Mouse (Mus musculus): ENCODE measurements around the gene Ephb2.

Gene Ephb2

DNA sequence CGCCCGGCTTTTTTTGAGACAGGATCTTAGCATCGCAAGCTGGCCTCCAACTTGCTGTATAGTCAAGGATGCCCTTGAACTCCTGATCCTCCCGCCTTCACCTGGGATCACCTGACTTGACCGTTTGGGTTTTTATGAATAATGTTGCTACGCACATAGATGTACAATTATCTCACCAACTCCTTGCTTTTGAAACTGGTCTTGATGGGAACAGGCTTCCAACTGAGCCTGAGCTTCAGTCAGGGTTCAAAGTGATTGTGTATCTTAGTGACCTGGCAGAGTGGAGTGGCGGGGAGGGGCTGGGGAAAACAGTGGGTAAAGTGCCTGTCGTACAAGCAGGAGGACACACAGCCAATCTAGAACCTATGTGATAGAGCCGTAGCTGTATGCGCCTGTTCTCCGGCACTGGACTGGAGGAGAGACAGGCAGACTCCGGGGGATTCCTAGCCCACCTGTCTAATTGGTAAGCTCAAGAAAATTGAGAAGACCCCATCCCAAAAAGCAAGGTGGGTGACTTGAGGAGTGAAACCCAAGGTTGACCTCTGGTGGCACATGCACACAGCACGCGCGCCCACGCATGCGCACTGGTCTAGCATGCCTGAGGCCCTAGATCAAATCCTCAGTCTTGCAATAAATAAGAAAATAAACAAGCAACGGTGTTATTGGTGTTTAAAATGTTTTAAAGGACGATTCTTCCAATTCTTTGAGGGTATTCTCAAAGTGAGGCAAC, 229.9 kb downstream of the Ephb2 start:
- peak; percentile 86 for DNase-seq (ENCODE audit: low read depth, low spot score)

DNA sequence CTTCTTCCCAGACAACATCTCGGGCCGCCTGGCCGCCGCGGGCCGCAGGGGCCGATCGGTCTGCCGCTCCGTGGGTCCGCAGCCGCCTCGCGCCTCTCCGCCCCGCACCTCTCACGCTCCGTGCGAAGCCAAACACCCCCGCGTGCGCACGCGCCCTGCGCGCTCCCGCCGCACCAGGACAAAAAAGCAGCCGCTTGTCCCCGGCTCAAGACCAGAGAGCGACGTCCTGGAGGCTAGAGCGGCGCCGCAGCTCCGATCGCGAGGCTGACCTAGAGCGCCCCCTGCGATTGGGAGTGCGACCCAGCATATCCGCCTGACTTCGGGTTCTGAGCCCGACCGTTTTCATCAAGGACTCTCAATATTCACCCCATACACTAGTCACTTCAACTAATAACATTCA, 233.2 kb downstream of the Ephb2 start, which contains the start of gene Kdm1a:
Gene Kdm1a, minus strand, starts transcription at position 156 of the 400 bp plus-strand sequence.
- peak; percentile 96 for DNase-seq (ENCODE audit: low read depth, low spot score)

DNA sequence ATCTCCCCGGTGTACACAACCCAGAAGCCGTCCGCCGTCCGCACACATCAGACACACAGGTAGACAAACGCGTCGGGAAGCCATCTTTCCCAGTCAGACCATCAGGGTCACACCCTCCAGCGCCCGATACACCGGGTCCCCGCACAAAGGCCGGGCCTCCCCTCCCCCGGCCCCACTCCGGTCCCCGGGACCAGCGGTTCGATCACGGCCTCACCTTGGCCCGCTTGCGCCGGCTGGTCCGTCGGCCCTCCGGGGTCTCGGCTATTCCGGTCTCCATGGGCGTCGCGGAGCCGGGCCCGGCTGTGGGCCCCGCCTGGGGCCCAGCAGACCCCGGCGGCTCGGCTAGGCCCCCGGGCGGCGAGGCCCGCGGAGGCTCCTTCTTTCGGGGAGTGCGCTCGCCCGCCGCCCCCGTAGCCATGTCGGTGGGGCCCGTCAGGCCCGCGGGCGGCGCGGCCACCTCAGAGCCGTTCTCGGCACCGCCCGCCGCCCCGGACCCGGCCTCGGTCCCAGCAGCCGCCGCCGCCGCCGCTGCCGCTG, 233.7 kb downstream of the Ephb2 start:
- peak; percentile 82 for DNase-seq (ENCODE audit: low read depth, low spot score)

DNA sequence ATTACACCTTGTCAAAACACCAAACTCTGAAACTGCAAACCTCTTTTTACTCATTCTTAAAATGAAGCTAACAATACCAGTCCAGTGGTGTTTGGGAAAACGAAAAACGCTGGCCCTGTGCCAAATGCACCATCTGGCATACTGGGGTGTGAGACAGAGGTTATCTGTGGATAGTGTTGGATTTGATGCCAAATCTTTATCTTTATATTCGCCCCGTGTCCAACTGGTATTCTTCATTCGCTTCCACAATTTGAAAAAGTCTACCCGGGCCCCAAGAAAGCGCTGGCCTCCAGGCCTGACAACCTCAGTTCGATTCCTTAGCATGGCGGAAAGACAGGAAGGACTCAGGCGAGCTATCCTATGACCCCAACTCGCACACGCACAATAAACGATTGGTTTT, 234.3 kb downstream of the Ephb2 start:
- DNase-seq (ENCODE audit: low read depth, low spot score), result no peak

DNA sequence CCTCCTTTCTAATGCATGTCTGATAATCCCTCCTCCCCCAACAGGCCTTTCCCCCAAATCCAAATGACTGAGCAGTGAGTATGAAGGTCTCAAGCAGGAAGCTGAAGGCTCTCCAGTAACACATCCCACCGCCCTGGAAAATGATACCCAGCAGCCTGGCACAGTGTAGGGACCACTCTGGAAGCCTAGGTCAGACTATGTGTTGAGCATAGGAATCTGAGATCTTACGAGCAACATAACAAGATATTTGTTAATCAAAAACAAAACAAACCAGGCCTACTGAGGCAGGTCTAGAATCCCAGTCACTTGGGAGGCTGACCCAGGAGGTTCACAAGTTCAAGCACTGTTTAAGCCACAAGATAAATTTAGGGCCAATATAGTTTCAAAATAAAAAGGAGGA, 235.3 kb downstream of the Ephb2 start:
- DNase-seq (ENCODE audit: low read depth, low spot score), result no peak

DNA sequence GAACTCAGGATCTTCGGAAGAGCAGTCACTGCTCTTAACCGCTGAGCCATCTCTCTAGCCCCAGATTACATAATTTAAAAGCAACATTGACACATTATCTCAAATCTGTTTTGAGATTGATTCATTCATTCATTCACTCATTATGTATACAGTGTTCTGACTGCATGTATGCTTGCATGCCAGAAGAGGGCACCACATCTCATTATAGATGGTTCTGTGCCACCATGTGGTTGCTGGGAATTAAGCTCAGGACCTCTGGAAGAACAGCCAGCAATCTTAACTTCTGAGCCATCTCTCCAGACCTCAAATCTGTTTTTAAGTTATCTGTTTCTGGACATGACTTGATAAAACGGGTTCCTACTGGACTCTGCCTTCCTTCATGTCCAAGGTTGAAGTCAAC, 235.9 kb downstream of the Ephb2 start:
- DNase-seq (ENCODE audit: low read depth, low spot score), result peak; percentile 83

DNA sequence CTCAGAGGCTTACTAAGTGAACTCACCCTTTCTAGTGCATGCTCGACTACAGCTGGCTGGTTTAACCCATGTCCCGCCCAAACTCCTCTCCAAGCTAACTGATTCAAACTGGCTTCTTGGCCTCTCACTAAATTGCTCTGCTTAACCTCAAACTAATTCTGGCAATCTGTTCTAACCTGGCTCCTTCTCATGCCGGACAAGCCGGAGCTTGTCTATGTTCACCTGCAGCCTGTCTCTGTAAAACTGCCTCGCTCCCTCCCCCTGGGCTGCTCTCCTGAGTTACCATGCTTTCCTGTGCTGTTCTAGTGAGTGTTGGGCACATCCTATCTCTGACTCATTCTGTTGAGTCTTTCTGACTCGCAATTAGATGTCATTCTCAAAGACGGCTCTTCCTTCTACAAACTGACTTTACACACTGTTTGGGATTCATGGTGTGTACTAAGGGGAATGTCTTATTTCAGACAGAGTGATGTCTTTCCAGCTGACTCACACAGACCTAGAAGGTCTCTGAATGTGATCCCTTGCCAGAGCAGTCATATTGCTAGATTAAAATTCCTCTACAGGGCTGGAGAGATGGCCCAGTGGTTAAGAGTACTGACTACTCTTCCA, 237.4 kb downstream of the Ephb2 start:
- peak; percentile 25 for DNase-seq (ENCODE audit: low read depth, low spot score)

All from R1 (cell line).